Mouse (Mus musculus): ENCODE measurements around the gene Tesk1.
A peak's percentile ranks its signal among the peaks of the same experiment; 100 is the strongest.

The Tesk1 gene

DNA sequence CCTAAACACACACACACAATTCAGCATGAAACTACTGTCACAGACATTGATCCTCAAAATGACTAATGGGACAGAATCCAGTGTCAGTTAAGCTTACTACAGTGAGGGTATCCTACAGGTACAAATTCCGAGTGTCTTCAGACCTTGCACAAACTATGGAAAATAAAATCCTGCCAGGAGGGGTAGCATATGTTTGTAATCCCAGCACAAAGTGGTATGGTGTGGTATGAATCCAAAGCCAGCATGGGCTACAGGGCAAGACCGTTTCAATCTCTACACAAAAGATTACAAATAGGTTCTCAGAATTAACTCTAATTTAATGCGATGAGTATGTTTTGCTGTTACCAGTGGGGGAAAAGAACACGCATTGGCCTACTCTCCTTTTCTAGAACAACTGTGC is at the start of gene Tesk1:
Gene Tesk1, plus strand, starts transcription at position 301 of the 400 bp plus-strand sequence.
- no peak for DNase-seq (ENCODE audit: extremely low read depth, insufficient read length, low spot score)

DNA sequence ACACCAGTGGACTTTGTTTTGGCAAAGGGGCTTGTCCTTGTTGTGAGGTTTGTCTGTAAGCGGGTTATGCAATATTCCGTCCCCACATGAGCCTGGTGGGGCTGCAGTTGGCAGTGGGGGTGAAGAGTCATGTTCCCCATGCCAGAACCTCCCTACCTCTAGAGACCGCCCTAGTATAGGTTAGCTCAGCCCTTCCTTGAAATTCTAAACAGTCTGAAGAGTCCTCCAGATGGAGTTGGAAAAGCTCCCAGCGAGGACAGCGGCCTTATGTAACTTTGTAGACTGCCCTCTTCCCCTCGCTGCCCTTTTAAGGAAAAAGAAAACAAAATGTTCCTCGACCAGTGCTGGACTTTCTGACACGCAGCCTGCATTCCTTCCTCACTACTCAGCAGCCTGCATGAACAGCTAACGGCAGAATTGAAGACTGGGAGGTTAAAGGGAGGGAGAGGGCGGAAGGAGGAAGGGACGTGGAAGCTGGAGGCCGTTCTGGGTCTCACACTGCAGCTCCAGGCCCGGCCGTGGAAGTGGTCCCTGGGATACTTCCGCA is 47.3 kb upstream of the Tesk1 start:
- DNase-seq (ENCODE audit: extremely low read depth, insufficient read length, low spot score) = peak; percentile 88

DNA sequence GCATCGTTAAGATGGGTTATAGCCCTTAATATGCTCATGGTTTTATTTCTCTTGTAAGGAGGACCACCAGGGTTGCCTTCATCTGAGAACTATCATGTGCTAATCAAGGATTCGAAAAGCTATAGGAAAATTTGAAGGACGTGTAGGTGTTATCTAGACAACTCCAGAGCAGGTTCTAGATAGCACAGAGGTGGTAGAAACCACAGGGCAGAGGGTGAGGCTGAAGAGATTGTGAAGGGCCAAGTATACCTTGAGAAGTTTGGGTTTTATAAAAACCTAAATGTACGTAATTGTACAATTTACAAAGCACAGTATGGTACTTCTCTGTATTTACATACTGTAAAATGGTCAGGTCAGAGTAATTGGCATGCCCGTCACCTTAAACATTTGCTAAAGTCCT is 46.6 kb upstream of the Tesk1 start:
- no peak for DNase-seq (ENCODE audit: extremely low read depth, insufficient read length, low spot score)

DNA sequence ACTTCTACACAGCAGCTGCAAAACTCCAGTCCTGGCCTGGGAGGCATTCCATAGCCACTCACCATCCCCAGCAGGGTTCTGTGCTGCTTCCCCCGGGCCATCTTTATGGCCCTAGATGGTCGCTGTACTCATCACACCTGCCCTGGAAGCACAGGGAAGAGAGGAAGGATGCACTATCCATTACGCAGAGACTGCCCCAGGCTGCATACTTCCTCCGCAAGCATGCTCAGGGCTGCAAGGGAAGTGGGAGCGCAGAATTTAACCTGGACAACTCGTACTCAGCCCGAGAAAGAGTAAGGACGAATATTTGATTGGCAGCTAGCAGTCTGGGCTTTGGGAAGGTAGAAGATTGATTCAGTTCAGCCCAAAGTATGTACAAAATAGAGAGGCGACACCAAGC is 45.9 kb upstream of the Tesk1 start:
- DNase-seq (ENCODE audit: extremely low read depth, insufficient read length, low spot score) = no peak

DNA sequence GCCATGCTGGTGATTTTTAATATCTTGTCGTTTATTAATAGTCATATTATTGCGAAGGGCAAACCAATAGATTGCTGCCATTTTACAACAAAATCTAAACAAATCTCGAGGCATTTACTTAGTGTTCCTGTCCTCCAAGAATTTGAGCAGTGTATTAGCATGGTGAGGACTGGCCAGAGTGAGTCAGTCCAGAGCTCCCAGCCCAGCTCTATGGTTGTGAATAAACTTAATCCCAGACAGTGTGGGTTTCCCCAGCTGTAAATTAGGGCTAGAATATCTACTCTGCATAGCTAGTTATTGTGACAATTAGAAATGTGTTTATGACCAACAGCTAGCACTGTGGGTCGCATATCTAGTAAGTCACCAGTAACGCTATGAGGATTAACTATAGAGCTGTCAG is 45.4 kb upstream of the Tesk1 start:
- DNase-seq (ENCODE audit: extremely low read depth, insufficient read length, low spot score) = no peak

DNA sequence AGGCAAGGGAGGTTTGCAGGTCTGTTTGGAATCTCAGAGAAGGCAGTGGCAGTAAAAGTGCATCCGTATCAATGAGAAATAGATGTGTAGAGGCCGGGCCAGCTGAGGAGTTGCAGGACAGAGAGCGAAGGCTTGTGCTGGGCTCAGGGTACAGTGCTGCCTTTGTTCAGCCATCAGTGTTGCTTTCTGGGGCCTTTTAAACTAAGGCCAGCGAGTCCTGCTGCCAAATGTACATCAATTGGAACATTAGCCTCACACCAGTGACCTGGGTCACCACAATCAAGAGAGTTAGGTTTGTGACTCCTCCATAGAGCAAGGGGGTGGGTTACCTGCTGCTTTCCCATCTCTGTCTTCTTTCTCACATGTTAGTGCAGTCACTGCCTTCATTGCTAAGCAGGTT is 43.7 kb upstream of the Tesk1 start:
- no peak for DNase-seq (ENCODE audit: extremely low read depth, insufficient read length, low spot score)

DNA sequence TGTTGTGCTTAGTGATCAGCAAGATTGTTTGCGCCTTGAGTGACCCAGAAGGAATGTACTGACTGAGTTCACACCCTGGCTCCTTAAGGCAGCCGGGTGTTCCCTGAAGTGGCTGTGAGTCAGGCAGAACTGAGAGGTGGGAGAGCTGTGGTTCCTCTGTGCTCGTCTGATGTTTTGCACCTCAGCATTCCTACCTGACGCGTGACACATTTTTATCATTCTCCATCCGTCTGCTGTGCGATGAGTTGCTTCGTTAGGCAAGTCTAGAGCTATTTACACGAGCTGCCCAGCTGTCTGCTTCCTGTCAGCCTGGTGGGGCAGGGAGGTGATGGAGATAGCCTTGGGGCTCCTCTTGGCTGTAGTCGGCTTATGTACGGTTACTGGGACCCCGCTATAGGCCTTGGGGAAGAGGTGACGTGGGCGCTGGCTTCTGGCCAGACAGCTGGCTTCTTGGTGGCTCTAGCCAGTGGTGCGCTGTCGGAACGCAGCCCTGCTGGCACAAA is 42.9 kb upstream of the Tesk1 start:
- peak; percentile 76 for DNase-seq (ENCODE audit: extremely low read depth, insufficient read length, low spot score)

DNA sequence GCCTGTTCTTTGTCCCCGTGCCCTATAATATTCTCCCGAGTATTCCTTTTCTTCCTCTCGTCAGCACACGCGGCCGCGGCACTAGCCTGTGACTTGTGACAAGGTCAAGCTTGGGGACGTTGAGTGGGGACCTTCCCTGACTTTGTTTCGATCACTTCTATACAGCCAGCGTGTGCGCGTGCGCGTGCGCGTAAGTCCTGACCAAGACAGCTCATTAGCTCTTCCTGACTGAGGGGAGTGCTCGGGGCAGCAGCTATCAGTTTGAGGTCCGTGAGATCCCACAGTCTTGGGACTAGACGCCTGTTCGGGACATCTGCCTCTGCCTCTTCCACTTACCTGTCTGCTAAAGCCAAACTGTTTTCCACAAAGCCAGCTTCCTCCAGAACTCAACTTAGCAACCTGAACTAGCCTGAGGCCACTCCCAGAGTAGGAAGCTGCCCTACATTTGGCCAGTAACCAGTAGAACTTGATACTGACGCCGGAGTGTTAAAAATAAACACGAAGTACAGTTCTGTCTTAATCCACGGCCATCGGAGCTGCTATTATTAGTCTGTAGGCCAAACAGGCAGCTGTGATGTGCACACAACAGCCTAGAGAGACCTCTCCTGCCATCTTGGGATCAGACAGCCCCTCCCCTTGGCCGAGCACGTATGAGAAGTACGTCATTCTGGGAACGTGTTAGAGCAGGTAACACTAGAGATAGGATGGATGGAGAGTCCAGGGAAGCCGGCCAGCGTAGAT is 42.2 kb upstream of the Tesk1 start:
- DNase-seq (ENCODE audit: extremely low read depth, insufficient read length, low spot score) = no peak

DNA sequence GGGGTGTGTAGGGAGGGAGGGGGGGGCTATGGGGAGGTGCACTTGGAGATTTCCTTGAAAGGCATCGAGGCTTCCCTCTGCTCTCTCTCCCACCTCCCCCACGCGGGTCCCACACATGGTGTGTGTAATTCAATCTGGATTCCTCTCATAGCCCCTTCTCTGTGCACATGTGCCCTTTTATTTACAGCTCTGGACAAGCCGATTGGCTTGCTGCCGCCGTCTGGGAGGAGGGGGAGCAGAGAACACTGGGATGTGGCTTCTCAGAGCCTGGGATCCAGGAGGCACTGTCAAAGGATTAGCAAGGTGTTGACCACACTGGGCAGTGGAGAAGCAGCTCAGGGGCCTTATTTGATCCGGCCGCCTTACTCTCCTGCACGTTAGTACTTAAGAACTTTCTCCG is 40.8 kb upstream of the Tesk1 start:
- no peak for DNase-seq (ENCODE audit: extremely low read depth, insufficient read length, low spot score)

DNA sequence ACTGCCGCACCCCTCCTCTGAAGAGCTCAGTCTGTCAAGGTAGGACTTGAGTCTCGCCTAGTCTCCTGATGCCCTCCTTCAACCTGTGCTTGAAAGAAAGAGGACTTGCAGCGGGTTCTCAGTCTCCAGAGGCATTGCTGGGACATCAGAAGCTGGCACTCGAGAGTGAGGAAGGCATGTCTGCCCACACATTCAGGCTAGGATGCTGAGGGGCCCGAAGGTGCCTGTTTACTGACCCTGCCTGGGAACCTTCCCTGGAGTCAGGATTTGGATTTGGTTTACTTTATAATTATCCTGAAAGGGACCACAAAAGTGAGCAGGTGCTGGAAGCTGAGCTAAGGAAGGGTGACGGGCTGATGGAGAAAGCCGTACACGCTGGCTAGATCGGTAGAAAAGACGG is 40.3 kb upstream of the Tesk1 start:
- DNase-seq (ENCODE audit: extremely low read depth, insufficient read length, low spot score) = no peak

DNA sequence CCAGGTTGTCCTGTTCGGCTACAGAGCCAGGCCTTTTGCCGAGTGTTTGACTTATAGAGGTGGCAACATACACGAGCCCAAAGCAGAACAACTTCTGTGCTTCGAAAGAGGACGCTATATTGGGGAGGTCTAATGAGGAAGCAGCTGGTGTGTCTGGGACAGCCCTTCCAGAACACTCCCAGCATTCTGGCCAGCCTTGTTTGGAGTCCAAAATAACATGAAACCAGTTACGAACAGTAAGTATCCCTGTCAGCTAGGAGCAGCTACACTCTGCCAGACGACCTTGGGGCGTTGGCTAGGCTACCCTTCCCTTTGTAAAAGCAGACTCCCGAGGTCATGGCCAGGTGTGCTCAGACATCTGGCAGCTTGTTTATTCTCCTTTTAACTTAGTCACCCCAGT is 39.5 kb upstream of the Tesk1 start:
- DNase-seq (ENCODE audit: extremely low read depth, insufficient read length, low spot score) = no peak

DNA sequence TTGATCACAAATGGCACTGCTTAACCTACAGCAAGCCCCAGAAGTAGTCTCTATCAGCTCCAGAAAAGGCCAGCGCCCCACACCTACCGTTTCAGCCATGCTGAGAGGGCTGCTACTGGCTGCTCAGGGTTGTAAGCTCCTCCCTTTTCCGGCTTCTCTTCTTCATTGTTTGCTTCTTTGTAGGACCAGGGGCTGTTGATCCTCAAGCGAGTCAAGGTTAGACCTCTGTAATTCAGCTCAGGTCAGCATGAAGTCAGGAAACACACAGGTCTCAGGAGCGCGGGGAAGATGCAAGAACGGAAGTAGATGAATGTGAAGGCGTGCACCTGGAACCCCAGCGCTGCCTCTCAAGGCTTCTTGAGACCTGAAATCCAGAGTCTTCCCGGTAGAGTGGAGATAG is 37.0 kb upstream of the Tesk1 start:
- DNase-seq (ENCODE audit: extremely low read depth, insufficient read length, low spot score) = no peak

DNA sequence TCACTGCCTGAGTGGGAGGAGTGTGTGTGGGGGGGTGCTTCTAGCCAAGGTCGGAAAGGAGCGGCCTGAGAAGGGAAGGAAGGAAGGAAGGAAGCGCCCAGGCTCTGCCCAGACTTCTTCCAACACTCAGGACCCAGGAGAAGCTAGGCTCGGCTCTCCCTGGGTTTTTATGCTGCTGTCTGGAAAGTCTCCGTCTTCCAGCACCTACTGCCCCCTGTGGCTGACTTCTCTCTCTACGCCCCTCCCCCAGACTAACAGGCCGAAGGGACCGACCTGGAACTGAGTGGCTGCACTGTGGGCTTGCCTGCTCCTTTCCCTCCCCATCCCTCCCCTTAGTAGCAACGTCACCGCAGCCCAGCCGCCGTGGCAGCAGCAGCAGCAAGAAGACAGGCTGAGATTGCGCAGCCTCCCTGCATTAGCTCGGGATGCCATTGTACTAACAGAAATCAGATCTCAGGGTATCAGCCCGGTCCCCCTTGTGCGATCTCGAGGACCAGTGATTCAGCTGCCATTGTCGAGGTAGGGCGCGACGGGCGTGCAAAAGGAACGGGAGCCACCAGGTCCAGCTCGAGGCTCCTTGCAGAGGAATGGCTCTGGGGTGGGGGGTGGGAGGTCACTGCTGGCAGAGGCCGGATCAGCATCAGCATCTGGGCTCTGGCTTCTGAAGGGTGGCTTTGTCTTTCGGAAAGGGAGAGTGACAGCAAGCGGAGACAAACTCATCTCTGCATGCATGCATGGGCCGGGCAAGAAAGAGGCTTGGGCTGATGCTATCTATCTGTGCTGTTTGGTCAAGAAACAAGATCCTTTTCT is 35.4 kb upstream of the Tesk1 start:
- DNase-seq (ENCODE audit: extremely low read depth, insufficient read length, low spot score) = no peak

DNA sequence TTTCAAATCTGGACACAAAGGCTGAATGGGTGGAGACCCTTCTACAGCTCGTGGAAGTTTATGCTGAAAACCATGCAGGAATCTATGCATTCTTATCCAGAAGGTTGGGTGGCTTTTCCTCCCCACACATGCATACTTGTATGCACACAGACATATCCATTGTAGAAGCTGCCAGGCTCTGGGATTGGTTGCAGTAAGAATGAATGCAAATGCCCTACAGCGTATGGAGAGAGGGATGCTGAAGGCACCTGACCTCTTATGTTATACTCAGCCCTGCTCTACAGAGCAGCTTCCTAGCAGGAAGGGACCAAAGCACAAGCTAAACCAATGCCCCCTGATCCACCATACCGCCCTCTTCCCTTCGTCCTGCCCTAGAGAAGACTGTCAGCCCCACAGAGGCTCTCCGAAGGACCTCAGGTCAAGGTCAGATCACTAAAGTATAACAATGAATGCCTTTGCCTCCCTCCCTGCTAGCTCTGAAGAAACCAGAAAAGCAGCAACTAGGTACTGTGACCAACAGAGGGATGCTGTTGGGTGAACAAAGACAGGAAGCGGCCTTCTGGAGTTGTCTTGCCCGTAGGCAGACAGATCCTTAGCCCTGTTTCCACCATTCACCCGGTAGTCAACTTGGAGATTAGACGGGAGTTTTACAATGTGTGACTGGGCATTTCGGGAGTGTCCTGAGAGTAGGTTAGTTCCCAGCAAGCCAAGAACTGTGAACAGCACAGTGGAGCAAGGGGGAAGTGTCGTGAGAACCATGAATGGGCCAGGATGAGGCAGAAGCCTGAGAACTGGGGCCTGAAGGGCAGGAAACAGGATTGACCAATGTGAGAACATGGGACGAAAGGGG is 34.4 kb upstream of the Tesk1 start:
- DNase-seq (ENCODE audit: extremely low read depth, insufficient read length, low spot score) = no peak

DNA sequence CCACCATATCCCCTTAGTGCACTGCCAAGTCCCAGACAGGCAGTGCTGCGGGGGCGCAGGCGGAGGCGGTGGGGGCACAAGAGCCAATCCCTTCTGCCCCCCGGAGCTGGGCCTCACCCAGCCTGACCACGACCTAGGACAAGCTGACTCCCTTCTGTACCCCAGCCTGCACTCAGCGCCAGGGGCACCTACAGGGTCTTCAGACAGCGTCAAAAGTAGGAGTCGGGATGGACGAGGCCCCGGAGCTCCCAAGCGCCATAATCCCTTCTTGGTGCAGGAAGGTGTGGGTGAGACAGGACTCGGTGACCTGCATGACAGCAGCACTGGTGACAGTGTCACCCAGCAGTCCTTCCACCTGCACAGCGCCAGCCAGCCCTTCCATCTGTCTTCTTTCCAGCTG is 27.0 kb upstream of the Tesk1 start:
- no peak for DNase-seq (ENCODE audit: extremely low read depth, insufficient read length, low spot score)

DNA sequence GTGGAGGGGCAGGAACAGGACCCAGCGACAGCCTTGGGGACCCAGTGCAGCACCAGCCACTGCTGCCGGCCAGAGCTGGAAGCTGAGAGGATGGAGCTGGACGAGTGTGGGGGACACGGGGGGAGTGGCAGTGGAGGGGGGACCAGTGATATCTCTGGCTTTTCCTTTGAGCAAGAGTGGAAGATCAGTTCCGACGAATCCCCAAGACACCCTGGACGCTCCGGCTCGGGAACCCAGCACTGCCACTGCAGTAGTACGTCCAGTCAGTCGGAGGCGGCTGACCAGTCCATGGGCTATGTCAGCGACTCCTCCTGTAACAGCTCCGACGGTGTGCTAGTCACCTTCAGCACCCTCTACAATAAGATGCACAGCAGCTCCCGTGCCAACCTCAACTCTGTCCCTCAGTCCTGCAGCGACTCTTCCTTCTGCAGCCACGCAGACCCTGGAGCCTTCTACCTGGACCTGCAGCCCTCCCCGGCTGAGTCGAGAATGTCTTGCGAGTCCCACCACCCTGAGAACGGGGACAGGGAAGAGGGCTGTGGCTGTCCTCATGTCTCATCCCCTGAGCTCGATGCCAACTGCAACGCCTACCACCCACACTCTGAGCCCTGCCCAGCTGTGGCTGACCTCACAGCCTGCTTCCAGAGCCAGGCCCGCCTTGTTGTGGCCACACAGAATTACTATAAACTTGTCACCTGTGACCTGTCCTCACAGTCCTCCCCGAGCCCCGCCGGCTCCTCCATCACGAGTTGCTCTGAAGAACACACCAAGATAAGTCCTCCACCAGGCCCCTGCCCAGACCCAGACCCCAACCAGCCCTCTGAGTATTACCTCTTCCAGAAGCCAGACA is 26.3 kb upstream of the Tesk1 start:
- peak; percentile 29 for DNase-seq (ENCODE audit: extremely low read depth, insufficient read length, low spot score)

DNA sequence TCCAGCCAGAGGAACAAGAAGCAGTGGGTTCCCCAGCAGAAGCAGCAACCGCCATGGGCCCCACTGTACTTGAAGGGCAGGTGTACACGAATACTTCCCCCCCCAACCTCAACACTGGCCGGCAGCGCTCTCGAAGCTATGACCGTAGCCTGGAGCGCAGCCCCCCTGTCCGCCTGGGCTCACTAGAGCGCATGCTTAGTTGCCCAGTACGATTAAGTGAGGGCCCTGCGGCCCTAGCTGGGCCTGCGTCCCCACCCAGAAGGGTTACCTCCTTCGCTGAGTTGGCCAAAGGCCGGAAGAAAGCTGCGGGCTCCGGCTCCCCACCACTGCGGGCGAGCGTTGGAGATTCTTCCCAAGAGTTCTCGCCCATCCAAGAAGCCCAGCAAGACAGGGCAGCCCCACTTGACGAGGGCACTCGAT is 25.7 kb upstream of the Tesk1 start:
- peak; percentile 27 for DNase-seq (ENCODE audit: extremely low read depth, insufficient read length, low spot score)

DNA sequence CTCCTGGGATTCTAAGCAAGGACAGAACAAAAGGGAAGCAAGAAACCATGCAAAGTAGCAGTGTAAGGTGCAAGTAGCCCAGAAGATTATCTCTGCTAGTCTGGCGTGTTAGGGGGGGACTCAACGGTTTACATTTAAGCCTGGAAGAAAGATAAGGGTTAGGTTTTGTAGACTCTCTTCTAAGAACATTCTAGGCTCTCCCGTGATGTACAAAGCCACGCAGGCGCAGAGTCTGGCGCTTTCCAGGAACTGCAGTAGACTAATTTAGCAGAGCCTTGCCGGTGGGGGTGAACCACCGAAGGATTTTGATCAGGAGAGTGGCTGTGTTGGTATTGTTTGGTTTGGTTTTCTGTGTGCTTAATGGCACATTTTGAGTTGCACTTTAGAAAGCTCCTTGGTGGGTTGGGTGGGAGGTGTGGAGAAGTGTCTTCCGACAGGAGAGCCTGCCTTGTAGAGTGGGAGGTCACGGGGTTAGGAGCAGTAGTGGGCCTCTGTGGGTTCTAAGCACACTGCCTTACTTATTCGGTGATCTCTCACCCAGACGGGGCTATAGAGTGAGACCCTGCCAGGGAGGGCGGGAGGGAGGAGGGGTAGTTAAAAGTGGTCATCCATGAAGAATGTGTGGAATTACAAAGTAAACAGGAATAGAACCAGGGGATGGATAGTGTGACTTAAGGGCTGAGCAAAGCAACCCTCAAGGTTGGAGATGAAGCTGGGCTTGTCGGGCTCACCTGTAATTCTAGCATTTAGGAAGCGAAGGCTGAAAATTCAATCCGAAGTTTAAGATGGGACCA is 24.3 kb upstream of the Tesk1 start:
- DNase-seq (ENCODE audit: extremely low read depth, insufficient read length, low spot score) = no peak

DNA sequence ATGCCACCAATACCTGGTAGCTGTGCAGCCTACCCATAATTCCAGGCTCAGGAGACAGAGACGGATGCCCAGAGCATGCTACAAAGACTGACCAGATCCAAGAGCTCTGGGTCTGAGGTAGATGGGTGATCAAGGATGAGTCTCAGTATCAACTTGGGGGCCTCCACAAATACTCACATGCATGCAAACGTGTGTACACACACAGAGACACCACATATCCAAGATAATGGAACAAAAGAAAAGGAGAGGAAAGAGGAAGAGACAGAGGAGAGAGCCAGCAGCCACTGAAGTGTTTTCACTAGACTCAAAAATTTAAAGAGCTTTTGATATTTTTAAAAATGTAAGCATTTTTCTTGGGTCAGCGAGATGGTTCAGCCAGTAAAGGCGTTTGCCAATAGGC is 23.3 kb upstream of the Tesk1 start:
- DNase-seq (ENCODE audit: extremely low read depth, insufficient read length, low spot score) = no peak

Data from 3134 (cell line).